Mouse (Mus musculus) urinary bladder, postnatal 14 days (tissue): ENCODE results near the gene Ggact.

ENCODE experiments used
- DNase-seq: peaks from one replicate; pipeline ENCODE4 v3.0.0; 2021; ENCODE audit warnings: low spot score

Ggact gene

GRCm38 (mm10) chr14:122913657-122914056, at the start of gene Ggact:
Ggact (minus strand) TSS chr14:122913757.
- DNase-seq, result no peak

GRCm38 (mm10) chr14:122957941-122958340, 44.4 kb upstream of the Ggact start:
- no peak for DNase-seq

- peak; percentile 52 for DNase-seq
These were observed 39.8 kb upstream of the Ggact start for GRCm38 (mm10) chr14:122953331-122953730.

- DNase-seq, result no peak
These were observed 39.0 kb upstream of the Ggact start for GRCm38 (mm10) chr14:122952556-122952955.

DNA sequence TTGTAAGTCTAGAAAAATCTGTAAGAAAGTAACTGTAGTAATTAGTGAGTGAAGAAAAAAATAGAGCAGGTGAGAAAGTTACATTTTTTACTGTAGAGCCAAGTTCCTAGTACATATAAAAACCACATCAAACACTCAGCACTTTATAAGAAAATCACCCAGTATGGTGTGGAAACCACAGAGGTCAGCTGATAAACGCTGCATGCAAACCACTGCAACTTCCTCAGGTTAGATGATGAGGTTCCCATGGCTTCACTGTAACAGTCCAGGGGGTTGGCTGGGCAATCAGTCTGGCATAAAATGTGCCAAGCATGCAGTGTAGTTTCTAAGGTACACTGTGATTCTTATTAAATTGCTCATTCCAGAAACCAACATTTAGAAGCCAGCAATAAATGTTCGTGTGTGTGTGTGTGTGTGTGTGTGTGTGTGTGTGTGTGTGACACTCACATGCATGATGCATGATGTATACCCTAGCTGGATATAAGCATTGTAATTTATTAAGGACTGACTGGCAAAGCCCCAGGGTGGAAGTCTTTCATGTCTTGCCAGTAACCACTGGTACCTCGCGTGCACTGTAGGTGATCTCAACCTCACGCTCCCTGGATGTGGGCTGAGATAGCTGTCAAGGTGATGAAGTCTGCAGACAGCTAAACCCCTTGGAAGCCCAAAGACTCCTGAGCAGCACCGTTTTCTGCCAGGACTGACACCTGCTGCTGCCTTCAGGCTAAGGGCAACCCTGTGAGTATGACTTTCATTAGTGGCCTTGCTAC, 38.3 kb upstream of the Ggact start:
- DNase-seq, result no peak

- no peak for DNase-seq
These were observed 37.4 kb upstream of the Ggact start for GRCm38 (mm10) chr14:122950915-122951314.

DNA sequence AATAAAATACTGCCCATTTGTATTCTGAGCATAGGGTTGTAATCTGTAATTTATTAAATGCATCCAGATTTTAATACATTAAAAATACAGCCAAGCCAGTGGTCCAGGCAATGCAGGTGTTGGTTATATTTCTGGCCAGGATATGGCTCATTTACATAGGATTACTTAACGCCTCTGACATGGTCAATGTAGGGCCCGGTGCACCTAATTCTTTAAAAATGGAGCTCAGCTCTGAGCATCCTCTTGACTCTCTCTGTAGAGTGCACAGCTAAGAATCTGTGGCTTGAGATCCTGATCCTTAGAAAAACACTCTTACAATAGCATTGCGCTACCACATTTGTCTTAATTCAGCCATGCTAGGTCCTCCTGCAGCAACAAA, 29.9 kb upstream of the Ggact start:
- DNase-seq, result no peak

DNA sequence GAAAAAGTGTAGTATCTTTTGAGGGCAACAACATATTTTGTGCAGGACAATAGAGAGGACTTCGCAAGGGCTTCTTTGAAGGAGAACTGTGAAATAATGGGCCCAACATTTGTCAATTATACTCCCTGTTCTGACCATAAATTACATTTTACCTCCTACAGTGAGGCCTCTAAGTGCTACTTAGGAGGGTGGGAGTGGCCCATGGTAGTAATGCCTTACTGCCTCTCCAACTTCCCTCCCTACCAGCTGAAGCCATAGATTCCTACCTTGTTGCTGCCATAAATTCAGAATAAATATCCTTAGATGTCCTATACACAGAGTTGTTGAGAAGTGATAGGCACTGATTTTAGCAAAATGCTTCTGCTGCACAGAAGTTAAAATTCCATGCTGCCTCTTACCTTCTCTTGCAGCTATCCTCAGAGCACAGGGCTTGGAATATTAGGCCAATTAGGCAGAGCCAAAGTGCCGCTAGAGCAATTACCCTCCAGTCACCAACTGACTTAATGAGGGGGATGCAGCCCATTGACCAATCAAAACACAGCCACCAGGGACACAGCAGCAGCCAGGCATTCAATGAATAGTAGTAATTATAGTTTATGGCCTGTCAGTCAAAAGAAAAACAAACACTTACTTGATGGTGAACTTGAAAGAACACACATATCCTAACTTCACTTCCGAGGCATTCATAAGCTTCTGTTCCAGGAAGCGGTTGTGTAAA, 29.4 kb upstream of the Ggact start:
- DNase-seq, result no peak

DNA sequence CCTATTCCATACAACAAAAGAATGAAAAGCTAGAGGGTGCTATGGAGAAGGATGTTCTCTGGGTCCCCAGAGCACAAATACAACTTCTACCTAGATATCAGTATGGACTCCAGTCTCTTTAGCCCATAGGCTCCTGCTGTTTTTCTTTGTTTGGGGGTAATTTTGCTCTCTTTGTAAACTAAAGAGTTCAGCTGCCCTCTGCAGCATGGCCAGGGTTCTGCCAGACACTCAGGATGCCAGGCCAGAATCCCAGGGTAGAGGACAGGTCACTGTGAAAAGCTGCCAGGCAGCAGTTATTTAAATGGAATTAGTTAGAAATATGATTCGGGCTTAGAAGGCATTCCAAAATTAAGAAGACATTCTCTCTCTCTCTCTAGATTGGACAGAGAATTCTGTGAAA, 22.9 kb upstream of the Ggact start:
- no peak for DNase-seq

GRCm38 (mm10) chr14:122920011-122920410, 6.5 kb upstream of the Ggact start:
- no peak for DNase-seq

DNA sequence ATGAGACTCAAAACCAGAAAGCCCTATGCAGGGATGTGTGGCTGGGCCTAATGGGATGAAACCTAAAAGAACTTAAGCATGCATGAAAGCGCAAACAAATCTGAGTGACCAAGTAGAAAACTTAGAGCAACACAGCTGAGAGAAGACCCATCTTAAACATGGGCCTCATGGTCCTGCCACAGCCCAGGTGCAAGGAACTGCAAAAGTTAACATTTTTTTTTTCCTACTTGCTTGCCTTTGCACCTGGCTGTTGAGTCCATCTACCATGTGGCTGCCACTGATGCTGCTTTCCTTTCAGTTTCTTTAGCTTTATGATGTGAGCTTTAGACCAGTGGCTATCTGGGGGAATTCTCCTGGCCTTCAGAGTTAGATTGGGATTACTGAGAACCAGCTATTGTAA, 4.1 kb upstream of the Ggact start:
- no peak for DNase-seq

DNA sequence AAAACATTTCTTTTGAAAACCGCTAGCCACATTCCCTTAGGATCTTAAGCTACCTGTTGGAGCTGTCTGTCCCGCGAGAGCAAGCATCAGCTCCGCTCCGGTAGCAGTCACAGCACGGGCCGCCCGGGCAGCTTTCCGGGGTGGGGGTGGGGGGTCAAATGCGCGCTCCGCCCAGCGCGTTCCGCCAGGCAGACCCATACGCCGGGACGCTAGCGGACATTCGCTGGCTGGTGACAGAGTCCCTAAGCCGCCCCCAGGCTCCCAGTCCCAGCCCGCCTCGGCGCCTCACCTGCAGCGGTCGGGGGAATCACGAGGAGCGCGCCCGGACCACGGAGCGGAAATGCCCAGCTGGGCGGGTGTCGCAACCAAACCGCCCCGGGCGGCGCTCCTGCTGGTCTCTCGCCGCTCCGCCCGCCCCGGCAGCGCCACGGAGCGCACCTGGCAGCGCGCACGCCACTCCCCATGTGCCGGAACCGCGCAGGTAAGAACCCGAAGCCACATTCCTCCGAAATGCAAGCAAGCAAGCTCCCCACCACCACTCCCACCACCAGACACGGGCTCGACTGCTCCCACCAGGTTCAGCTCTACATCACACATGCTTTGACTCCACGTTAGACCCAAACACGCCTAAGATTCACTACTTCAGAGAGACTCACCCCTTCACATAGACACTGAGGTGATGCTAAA, 602 bp downstream of the Ggact start:
- DNase-seq, result peak; percentile 79

DNA sequence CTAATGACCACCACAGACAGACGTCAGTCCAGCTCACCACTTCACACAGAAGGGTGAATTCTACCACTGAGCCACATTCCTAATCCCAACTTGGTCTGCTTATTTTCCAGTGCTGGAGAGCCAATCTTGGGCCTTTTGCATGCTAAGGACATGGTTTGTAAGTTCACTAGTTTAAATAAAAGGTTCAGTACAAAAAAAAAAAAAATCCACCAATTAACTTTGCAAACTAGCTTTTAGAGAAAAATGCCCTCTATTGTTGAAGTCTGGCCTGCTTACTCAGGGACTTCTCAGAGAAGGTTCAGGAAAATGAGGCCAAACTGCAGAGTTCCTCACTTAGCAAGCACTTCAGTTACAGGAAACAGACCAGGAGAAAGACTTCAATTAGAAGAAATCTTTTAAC, 1.4 kb downstream of the Ggact start:
- DNase-seq, result no peak

GRCm38 (mm10) chr14:122911265-122911664, 2.3 kb downstream of the Ggact start:
- DNase-seq, result no peak

DNA sequence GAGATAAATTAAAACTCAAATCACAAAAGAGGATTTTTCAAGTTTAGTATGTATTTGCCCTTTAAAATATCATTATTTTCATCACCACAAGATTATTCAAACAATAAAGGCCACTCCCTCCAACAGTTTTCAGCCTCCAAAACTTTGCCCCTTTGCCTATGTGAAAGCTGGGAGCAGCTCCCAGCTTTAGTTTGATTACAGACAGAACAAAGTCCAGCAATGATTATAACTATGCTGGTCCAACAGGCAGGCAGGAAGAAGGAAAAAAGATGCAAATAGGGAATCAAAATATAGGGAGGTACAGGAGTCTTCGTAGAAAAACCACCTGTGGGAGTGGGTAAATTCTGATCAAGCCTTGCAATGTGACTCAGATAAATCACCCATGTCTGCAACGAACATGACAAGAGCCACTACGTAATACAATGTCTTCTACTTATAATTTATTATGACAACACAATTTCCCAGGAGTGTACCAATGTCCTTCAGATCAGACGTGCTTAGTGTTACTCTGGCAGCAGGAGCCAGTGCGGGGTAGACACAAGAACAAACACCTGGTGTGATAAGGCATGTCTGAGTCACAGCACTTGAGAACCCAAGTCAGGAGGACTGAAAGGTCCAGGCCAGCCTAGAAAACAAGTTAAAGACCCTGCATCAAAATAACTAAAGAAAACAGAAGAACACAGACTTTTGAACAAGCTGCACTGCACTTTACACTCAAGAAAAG, 4.0 kb downstream of the Ggact start:
- no peak for DNase-seq

DNA sequence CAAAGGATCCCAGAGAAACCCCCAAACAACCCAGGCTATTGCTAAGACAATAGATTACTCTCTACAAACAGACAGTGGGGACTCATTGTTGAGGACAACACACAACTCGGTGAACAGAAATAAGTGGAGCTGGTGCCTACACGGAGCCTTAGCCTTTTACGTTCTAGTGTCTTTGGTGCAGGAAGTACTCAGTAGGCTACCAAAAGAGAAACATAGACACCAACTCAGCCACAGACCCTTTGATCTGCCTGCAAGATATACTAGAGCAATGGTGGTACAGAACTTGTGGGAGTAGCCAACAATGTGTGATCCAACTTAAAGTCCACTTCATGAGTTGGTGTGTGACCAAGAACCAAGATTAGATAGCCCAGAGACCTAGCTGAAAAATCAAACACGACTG, 5.5 kb downstream of the Ggact start:
- no peak for DNase-seq

- DNase-seq, result no peak
These were observed 8.6 kb downstream of the Ggact start for GRCm38 (mm10) chr14:122905007-122905406.

GRCm38 (mm10) chr14:122903923-122904351, 9.6 kb downstream of the Ggact start:
- no peak for DNase-seq

DNA sequence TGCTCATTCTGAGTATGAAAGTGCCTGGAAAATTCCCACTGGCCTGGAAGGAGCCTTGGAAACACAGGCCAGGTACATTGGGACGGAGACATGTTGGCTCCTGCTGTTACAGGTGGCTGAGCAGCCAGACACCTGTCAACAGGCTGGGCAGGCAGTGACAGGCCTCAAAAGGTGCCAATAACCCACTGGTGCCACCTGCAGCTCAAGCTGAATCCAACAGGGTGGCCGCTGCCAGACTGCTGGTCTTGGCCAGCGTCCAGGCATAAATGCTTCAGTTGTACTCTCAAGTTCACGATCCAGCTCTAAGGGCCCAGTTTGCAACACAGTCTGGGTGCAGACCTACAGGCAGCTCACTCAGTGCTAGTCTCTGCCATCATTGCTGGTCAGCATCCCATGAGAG, 10.7 kb downstream of the Ggact start:
- peak; percentile 84 for DNase-seq

DNA sequence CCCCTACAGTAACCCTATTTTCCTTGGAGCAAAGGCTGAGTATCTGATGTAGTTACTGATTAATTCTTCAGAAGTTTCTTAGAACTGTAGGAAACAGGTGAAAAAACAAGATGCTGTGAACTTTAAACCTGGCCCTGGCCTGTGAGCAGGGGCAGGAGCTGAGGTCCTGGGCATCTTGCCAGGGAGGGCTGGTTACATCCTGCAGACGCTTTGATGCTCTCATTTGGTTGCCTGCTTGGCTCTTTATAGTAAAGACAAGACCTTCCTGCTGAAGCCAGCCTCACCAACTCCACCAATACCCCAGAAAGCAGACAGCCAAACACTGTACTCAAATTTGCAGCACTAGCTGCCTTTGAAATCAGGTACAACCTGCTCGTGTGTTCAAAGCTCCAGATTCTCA, 11.4 kb downstream of the Ggact start:
- peak; percentile 29 for DNase-seq

DNA sequence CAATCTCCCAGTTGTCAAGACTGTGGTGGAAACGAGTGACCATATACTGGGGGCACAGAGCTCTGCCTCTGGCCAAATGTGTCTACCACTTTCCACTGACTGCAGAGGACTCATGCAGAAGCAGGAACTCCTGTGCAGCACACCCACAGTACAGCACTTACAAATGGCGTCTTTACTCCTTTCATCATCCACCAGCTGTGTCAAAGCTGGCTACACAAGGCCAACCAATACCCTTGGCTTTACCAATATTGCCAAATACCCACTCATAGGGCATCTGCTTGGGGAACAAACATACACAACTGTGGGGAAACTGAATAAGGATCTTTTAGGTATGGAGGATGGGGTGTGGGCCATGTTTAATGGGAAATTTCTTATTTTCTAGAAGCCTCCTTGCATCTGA, 11.8 kb downstream of the Ggact start:
- no peak for DNase-seq

- no peak for DNase-seq
These were observed 12.4 kb downstream of the Ggact start for GRCm38 (mm10) chr14:122901177-122901576.
